Mouse (Mus musculus) adrenal gland, adult (tissue): ENCODE results near the gene Coa6.

Source experiments
- DNase-seq, 2 experiments: peaks; one replicate each; pipeline ENCODE4 v3.0.0; 2022 to 2023; ENCODE audit warnings: low spot score in 1 of 2; ENCODE audit not compliant: inconsistent age in 2 of 2

Gene Coa6

GRCm38 (mm10) chr8:126461735-126462134, 39.4 kb downstream of the Coa6 start:
- DNase-seq: no peak

- DNase-seq: no peak
Observed at GRCm38 (mm10) chr8:126464071-126464470, 41.8 kb downstream of the Coa6 start.

- DNase-seq: no peak
Observed at GRCm38 (mm10) chr8:126473802-126474298, 51.5 kb downstream of the Coa6 start.

- DNase-seq: peak; percentile 93 to 98
Observed at GRCm38 (mm10) chr8:126474299-126475187, 52.2 kb downstream of the Coa6 start, which contains the start of gene Tarbp1. TSS of gene Tarbp1 (minus strand) at chr8:126475065.
